Mouse (Mus musculus) embryonic facial prominence, embryonic 11.5 days (tissue): ENCODE results near the gene Olfr214. TPM values are rescaled to one million over a fixed set of nuclear protein-coding genes. Genes with fewer than 3 reads are reported as not detected.
"Not testable (repeated sequence)": the region's sequence is repeated elsewhere in the genome, so short reads cannot be mapped to it uniquely, and the experiment has no call there.

ENCODE experiments used
- ATAC-seq: fragments of 200-750 bp; cut with Nextera tagmentation; replicated peaks from 2 replicates; pipeline ENCODE4 v1.8.0; 2017; ENCODE audit warnings: low read depth; ENCODE audit not compliant: insufficient number of reproducible peaks, low FRiP score, low TSS enrichment
- DNase-seq: peaks from one replicate; pipeline ENCODE4 v3.0.0-alpha.2; 2015; ENCODE audit warnings: low spot score
- H3K27ac ChIP-seq: fragments of 300-500 bp; sonication (generic); replicated peaks from 2 replicates; pipeline ENCODE4 v1.5.1; 2014; ENCODE audit warnings: mild to moderate bottlenecking, low read depth, low read length, control low read depth
- H3K27me3 ChIP-seq: fragments of 300-500 bp; sonication (generic); 2 replicates; pipeline ENCODE4 v1.6.1; 2014; ENCODE audit warnings: mild to moderate bottlenecking, low read length, moderate library complexity, mixed read lengths; ENCODE audit not compliant: control insufficient read depth, insufficient read depth
- H3K36me3 ChIP-seq: fragments of 300-500 bp; sonication (generic); replicated peaks from 2 replicates; pipeline ENCODE4 v1.6.1; 2014; ENCODE audit warnings: low read depth, mild to moderate bottlenecking, low read length, moderate library complexity, mixed read lengths; ENCODE audit not compliant: control insufficient read depth, insufficient read depth
- H3K4me1 ChIP-seq: fragments of 300-500 bp; sonication (generic); 2 replicates; pipeline ENCODE4 v1.6.1; 2014; ENCODE audit warnings: low read length, mixed read lengths; ENCODE audit not compliant: control insufficient read depth, insufficient read depth
- H3K4me2 ChIP-seq: fragments of 300-500 bp; sonication (generic); 2 replicates; pipeline ENCODE4 v1.6.1; 2014; ENCODE audit warnings: low read depth, mild to moderate bottlenecking, control low read depth, low read length, moderate library complexity
- H3K4me3 ChIP-seq: fragments of 300-500 bp; sonication (generic); 2 replicates; pipeline ENCODE4 v1.5.1; 2014; ENCODE audit warnings: low read depth, low read length, control low read depth
- H3K9ac ChIP-seq: fragments of 300-500 bp; sonication (generic); replicated peaks from 2 replicates; pipeline ENCODE4 v1.6.1; 2014; ENCODE audit warnings: mild to moderate bottlenecking, control low read depth, low read length
- H3K9me3 ChIP-seq: fragments of 300-500 bp; sonication (generic); replicated peaks from 2 replicates; pipeline ENCODE4 v1.6.1; 2016; ENCODE audit warnings: mild to moderate bottlenecking, low read length, inconsistent platforms, mixed read lengths; ENCODE audit not compliant: control insufficient read depth
- WGBS: fragments of 180-500 bp; shearing (Covaris S2); extraction: QIAGEN DNeasy Blood & Tissue Kit; methylation state at CpG from one replicate; pipeline ENCODE4 v1.1.7; 2014; 5-methylcytosine and 5-hydroxymethylcytosine counted together
- polyA plus RNA-seq: library from polyadenylated mRNA; unstranded; fragments of >200 nt; fragmentation: Nextera tagmentation; extraction: Ambion mirVana; gene quantifications from 2 replicates; pipeline ENCODE4 v1.2.1, GENCODE M21; 2014

The Olfr214 gene
- polyA plus RNA-seq, 1 experiment from 2014 or later = not detected

GRCm38 (mm10) chr6:116584095-116584494, 30.1 kb downstream of the Olfr214 start, which contains the start of gene Olfr215:
Olfr215 (minus strand) TSS chr6:116584195.
- H3K4me1 ChIP-seq = no peaks in the 10 kb centered on the region
- H3K36me3 ChIP-seq = no peaks in the 10 kb centered on the region
- DNase-seq (no peak), ATAC-seq (no peak)
- H3K27me3 ChIP-seq = no peaks in the 10 kb centered on the region
- H3K9ac ChIP-seq = no peak within 1 kb of the TSS
- WGBS = 65% methylated on average over 4 of the region's 4 CpGs
- H3K4me3 ChIP-seq = no peak within 1 kb of the TSS
- no peak within 1 kb of the TSS for H3K27ac ChIP-seq
- no peaks in the 10 kb centered on the region for H3K9me3 ChIP-seq
- no peak within 1 kb of the TSS for H3K4me2 ChIP-seq

GRCm38 (mm10) chr6:116600969-116601368, 46.9 kb downstream of the Olfr214 start:
- ATAC-seq, H3K27me3 ChIP-seq, H3K36me3 ChIP-seq, H3K4me2 ChIP-seq, H3K9ac ChIP-seq, DNase-seq, H3K27ac ChIP-seq, H3K4me3 ChIP-seq, H3K4me1 ChIP-seq, H3K9me3 ChIP-seq: not testable (repeated sequence)

- DNase-seq (no peak), ATAC-seq (no peak)
- Histone ChIP-seq H3K36me3 (no peaks in the 10 kb centered on the region), H3K4me2 (no peak overlapping the region), H3K9ac (no peak overlapping the region), H3K27me3 (no peaks in the 10 kb centered on the region), H3K9me3 (no peaks in the 10 kb centered on the region), H3K4me1 (no peaks in the 10 kb centered on the region), H3K27ac (no peak overlapping the region), H3K4me3 (no peak overlapping the region)
- WGBS = 42% methylated on average over 4 of the region's 4 CpGs
These were observed 53.2 kb downstream of the Olfr214 start for GRCm38 (mm10) chr6:116607230-116607629.

Other genes with a start within 250 kb of the Olfr214 start
- 22.0 and 22.2 TPM in 2 replicates for gene March8, start 216.2 kb upstream of the Olfr214 start, polyA plus RNA-seq
- gene Alox5, start 93.1 kb upstream of the Olfr214 start, polyA plus RNA-seq = 0.72 and 0.74 TPM in 2 replicates
- gene Olfr211, start 65.1 kb upstream of the Olfr214 start, polyA plus RNA-seq = not detected in 2 replicates
- 0.07 TPM in 1 of 2 replicates, not detected in the other for gene Olfr212, start 47.7 kb upstream of the Olfr214 start, polyA plus RNA-seq
- gene Olfr213, start 15.8 kb upstream of the Olfr214 start, polyA plus RNA-seq = not detected in 2 replicates
- gene Gm5580, start 3.1 kb upstream of the Olfr214 start, polyA plus RNA-seq = 0.42 and 0.64 TPM in 2 replicates
- gene Olfr215, start 30.0 kb downstream of the Olfr214 start, polyA plus RNA-seq = not detected in 2 replicates
- gene Zfp422, start 74.8 kb downstream of the Olfr214 start, polyA plus RNA-seq = 332 and 353 TPM in 2 replicates
- 13.8 and 15.1 TPM in 2 replicates for gene Depp1, start 96.4 kb downstream of the Olfr214 start, polyA plus RNA-seq
- gene Rassf4, start 119.7 kb downstream of the Olfr214 start, polyA plus RNA-seq = 15.3 and 17.6 TPM in 2 replicates
- gene Tmem72, start 162.7 kb downstream of the Olfr214 start, polyA plus RNA-seq = 0.07 TPM in 2 replicates